Mouse (Mus musculus): Measurements from ENCODE around the gene Myo9b. TPM values are rescaled to one million over a fixed set of nuclear protein-coding genes. Genes with fewer than 3 reads are reported as not detected.

Myo9b gene
- polyA plus RNA-seq, 1 experiment from 2014 or later, result 24.0 TPM

DNA sequence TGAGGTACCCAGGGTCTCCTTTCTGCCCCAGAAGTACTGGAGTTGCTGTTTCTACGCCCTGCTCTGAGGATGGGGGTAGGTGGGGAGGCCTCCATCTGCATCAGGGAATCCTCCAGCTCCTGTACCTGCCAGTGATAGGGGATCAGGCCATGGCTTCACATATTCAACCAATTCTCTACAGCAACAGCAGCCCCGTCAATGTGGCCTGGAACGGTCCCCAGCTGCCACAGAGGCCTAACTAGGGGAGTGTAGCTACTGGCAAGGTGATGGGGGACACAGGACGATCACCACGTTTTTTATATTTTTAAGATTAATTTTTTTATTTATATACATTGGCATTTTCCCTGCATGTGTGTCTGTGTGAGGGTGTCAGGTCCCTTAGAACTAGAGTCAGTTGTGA, 119.9 kb downstream of the Myo9b start:
- H3K27ac ChIP-seq (replicated peaks), result no peak overlapping the region
- no peak for ATAC-seq (ENCODE audit: insufficient number of reproducible peaks, low FRiP score, low TSS enrichment, low read depth)
- H3K4me2 ChIP-seq (replicated peaks), result no peak overlapping the region
- peaks cover 8% of the 10 kb centered on the region for H3K4me1 ChIP-seq
- no peak overlapping the region for H3K4me3 ChIP-seq (replicated peaks)
- H3K27me3 ChIP-seq, result no peaks in the 10 kb centered on the region
- no peak overlapping the region for H3K9ac ChIP-seq
- H3K36me3 ChIP-seq, result no peaks in the 10 kb centered on the region
- WGBS, result 75% methylated on average over 5 of the region's 5 CpGs
- H3K9me3 ChIP-seq (replicated peaks), result no peaks in the 10 kb centered on the region

DNA sequence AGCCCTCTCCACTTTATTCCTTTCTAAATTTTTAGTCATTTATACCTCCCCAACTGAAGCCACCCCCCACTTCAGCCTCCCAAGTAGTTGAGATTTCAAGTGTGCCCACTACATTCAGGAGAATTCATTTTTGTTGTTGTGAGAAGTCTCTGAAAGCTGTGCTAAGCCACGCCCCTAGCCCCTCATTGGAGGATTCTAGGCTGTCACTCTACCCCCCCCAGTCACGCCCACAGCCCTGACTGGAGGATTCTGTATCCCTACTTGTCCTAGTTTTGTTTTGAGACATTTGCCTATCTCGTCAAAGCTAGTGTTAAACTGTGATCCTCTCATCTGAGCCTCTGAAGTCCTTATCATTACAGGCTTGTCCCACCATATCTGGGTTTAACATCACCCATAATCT, 120.4 kb downstream of the Myo9b start:
- Histone ChIP-seq H3K4me3 (replicated peaks) (no peak overlapping the region; the same call in 1 of the 2 replicates), H3K36me3 (no peaks in the 10 kb centered on the region), H3K4me2 (replicated peaks) (0 out of 2 replicates have a peak overlapping the region, but pooled peaks have one; percentile 6), H3K9ac (no peak overlapping the region), H3K27ac (replicated peaks) (no peak overlapping the region), H3K4me1 (peaks cover 13% of the 10 kb centered on the region), H3K27me3 (no peaks in the 10 kb centered on the region), H3K9me3 (replicated peaks) (no peaks in the 10 kb centered on the region)
- no peak for ATAC-seq (ENCODE audit: insufficient number of reproducible peaks, low FRiP score, low TSS enrichment, low read depth)
- 6% methylated on average over 3 of the region's 3 CpGs for WGBS

DNA sequence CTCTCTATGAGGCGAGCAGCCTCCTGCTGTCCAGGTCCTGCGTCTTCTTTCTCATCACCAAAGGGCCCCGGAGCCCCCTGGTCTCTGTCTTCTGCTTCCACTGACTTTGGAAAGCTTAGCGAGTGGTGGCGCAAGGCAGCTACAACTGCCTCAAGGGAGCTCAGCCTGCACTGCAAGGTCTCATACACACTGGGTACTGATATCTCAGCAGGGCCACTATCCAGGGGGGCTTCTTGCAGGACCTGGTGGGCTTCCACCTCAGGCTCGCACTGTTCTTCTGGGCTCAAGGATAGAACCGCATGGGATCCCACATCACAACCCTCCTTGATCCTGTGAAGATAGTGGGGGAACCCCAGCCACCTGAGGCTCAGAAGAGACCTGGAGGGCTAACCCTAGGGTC, 122.0 kb downstream of the Myo9b start:
- 78% methylated on average over 7 of the region's 7 CpGs for WGBS
- Histone ChIP-seq H3K4me2 (replicated peaks) (peak overlapping the region; percentile 12; the same call in 1 of the 2 replicates), H3K27ac (replicated peaks) (no peak overlapping the region)

DNA sequence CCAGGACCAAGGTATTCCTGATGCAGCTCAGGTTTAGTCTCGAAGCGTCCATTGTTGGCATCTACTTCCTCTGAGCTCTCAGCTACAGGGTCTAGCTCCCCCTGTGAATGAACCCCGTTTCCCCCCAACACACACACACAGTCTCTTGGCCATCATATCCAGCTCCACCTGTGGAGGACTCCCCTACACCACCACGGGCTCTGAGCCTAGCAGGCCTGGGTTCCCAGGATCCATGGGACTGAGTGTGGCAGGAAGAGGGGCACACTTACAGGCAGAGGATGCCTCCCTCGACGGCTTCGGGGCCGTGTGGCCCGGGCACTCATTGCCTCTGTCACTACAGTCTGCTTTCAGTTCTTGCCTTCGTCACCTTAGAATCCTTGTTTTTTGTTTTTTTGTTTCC, 122.6 kb downstream of the Myo9b start:
- H3K4me3 ChIP-seq (replicated peaks), result no peak overlapping the region
- no peak for ATAC-seq (ENCODE audit: insufficient number of reproducible peaks, low FRiP score, low TSS enrichment, low read depth)
- peaks cover 16% of the 10 kb centered on the region for H3K36me3 ChIP-seq
- no peak overlapping the region for H3K9ac ChIP-seq
- no peak overlapping the region for H3K27ac ChIP-seq (replicated peaks)
- peak overlapping the region; percentile 12; the same call in 1 of the 2 replicates for H3K4me2 ChIP-seq (replicated peaks)
- H3K27me3 ChIP-seq, result no peaks in the 10 kb centered on the region
- whole genome bisulfite sequencing, result 83% methylated on average over 10 of the region's 10 CpGs
- H3K4me1 ChIP-seq, result peaks cover 13% of the 10 kb centered on the region
- no peaks in the 10 kb centered on the region for H3K9me3 ChIP-seq (replicated peaks)

More for the DNA sequence above, 122.0 kb downstream of the Myo9b start:
- H3K4me1 ChIP-seq, result peaks cover 13% of the 10 kb centered on the region
- H3K9me3 ChIP-seq (replicated peaks), result no peaks in the 10 kb centered on the region
- H3K36me3 ChIP-seq, result peaks cover 11% of the 10 kb centered on the region
- no peak for ATAC-seq (ENCODE audit: insufficient number of reproducible peaks, low FRiP score, low TSS enrichment, low read depth)
- no peaks in the 10 kb centered on the region for H3K27me3 ChIP-seq
- H3K9ac ChIP-seq, result no peak overlapping the region
- no peak overlapping the region for H3K4me3 ChIP-seq (replicated peaks)

GRCm38 (mm10) chr8:71395629-71396028, 123.1 kb downstream of the Myo9b start, which contains the start of gene Ushbp1:
TSS of gene Ushbp1 (minus strand) at chr8:71395802.
- Histone ChIP-seq H3K27me3 (no peaks in the 10 kb centered on the region), H3K9me3 (replicated peaks) (no peaks in the 10 kb centered on the region), H3K4me2 (replicated peaks) (peak within 1 kb of the TSS; percentile 87), H3K4me1 (peaks cover 13% of the 10 kb centered on the region), H3K9ac (peak within 1 kb of the TSS; percentile 76; the same call in 1 of the 2 replicates), H3K36me3 (peaks cover 20% of the 10 kb centered on the region), H3K4me3 (replicated peaks) (peak within 1 kb of the TSS; percentile 82), H3K27ac (replicated peaks) (peak within 1 kb of the TSS; percentile 59)
- ATAC-seq (ENCODE audit: insufficient number of reproducible peaks, low FRiP score, low TSS enrichment, low read depth), result no peak
- 90% methylated on average over 9 of the region's 9 CpGs for whole genome bisulfite sequencing

- Histone ChIP-seq H3K4me3 (replicated peaks) (peak within 1 kb of the TSS; percentile 82), H3K27me3 (no peaks in the 10 kb centered on the region), H3K9me3 (replicated peaks) (no peaks in the 10 kb centered on the region), H3K27ac (replicated peaks) (peak within 1 kb of the TSS; percentile 59), H3K4me2 (replicated peaks) (peak within 1 kb of the TSS; percentile 87), H3K4me1 (peaks cover 13% of the 10 kb centered on the region), H3K36me3 (peaks cover 24% of the 10 kb centered on the region), H3K9ac (peak within 1 kb of the TSS; percentile 76)
- ATAC-seq (ENCODE audit: insufficient number of reproducible peaks, low FRiP score, low TSS enrichment, low read depth), result peak; percentile 93
- under 1% methylated on average over 34 of the region's 34 CpGs for WGBS
These were observed 124.3 kb downstream of the Myo9b start, which contains the start of gene Babam1 for GRCm38 (mm10) chr8:71396639-71397305. TSS of gene Babam1 (plus strand) at chr8:71396861.

DNA sequence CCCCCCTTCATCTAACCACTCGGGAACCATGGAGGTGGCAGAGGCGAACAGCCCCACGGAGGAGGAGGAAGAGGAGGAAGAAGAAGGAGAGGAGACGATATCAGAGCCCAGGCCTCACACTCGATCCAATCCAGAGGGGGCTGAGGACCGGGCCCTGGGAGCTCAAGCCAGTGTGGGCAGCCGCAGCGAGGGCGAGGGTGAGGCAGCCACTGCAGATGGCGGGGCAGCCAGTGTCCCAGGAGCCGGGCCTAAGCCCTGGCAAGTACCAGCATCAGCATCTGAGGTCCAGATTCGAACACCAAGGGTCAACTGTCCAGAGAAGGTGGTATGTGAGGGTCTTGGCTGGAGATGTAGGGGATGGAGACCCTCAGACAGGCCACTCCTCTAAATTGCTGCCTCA, 125.2 kb downstream of the Myo9b start:
- Histone ChIP-seq H3K27me3 (no peaks in the 10 kb centered on the region), H3K9ac (no peak overlapping the region), H3K4me1 (peaks cover 13% of the 10 kb centered on the region), H3K4me2 (replicated peaks) (peak overlapping the region; percentile 87), H3K9me3 (replicated peaks) (no peaks in the 10 kb centered on the region), H3K4me3 (replicated peaks) (peak overlapping the region; percentile 82), H3K27ac (replicated peaks) (no peak overlapping the region), H3K36me3 (peaks cover 24% of the 10 kb centered on the region)
- no peak for ATAC-seq (ENCODE audit: insufficient number of reproducible peaks, low FRiP score, low TSS enrichment, low read depth)
- WGBS, result 80% methylated on average over 12 of the region's 12 CpGs

DNA sequence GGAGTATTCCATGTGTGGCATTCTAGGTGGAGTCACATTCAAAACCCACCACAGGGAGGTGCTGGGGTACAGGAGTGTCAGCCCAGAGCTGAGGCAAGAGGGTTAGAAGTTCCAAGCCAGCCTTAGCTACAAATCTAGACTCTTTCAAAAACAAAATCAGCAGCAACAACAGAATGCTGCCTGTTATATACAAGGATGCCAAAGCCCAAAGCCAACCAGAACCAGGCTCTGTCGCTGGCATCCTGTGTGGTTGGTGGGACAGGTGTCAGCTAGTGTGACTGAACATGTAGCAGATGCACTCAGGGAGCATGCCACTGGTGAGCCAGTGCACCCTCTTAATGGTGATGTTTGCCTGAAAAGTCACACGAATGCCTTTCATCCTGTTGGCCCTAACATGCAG, 128.3 kb downstream of the Myo9b start:
- Histone ChIP-seq H3K4me2 (replicated peaks) (no peak overlapping the region), H3K27me3 (no peaks in the 10 kb centered on the region)
- WGBS, result 91% methylated on average over 2 of the region's 2 CpGs

GRCm38 (mm10) chr8:71401454-71401853, 128.9 kb downstream of the Myo9b start:
- no peaks in the 10 kb centered on the region for H3K27me3 ChIP-seq
- H3K4me1 ChIP-seq, result peaks cover 21% of the 10 kb centered on the region
- no peak for ATAC-seq (ENCODE audit: insufficient number of reproducible peaks, low FRiP score, low TSS enrichment, low read depth)
- no peak overlapping the region for H3K4me3 ChIP-seq (replicated peaks)
- no peak overlapping the region for H3K27ac ChIP-seq (replicated peaks)
- no peak overlapping the region for H3K4me2 ChIP-seq (replicated peaks)
- H3K9me3 ChIP-seq (replicated peaks), result no peaks in the 10 kb centered on the region
- peaks cover 30% of the 10 kb centered on the region for H3K36me3 ChIP-seq
- H3K9ac ChIP-seq, result no peak overlapping the region

More for the DNA sequence above, 128.3 kb downstream of the Myo9b start:
- ATAC-seq (ENCODE audit: insufficient number of reproducible peaks, low FRiP score, low TSS enrichment, low read depth), result no peak
- H3K4me1 ChIP-seq, result peaks cover 18% of the 10 kb centered on the region
- H3K4me3 ChIP-seq (replicated peaks), result no peak overlapping the region
- H3K27ac ChIP-seq (replicated peaks), result no peak overlapping the region
- H3K36me3 ChIP-seq, result peaks cover 30% of the 10 kb centered on the region
- no peak overlapping the region for H3K9ac ChIP-seq
- H3K9me3 ChIP-seq (replicated peaks), result no peaks in the 10 kb centered on the region

DNA sequence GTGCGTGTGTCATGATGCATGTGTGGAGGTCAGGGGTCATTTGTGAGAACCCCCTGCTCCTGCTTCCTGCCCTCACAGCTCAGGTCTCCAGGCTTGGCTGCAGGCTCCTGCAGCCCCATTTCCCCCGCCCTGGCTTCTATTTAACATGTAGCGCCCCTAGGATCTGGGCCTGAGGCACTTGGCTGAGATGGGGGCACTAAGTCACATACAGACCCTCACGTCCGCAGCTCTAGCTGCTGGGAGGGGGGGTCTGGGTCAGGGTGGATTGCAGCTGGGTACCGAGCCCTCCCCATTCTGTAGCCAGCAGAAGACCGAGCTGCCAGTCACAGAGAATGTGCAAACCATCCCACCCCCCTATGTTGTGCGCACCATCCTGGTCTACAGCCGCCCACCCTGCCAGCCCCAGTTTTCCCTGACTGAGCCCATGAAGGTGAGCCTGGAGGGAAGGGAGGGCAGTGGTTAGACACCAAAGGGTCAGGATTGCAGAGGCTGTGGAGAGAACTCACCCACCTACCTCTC, 130.0 kb downstream of the Myo9b start:
- Histone ChIP-seq H3K4me2 (replicated peaks) (no peak overlapping the region), H3K9ac (no peak overlapping the region), H3K36me3 (peaks cover 31% of the 10 kb centered on the region), H3K9me3 (replicated peaks) (no peaks in the 10 kb centered on the region), H3K27ac (replicated peaks) (no peak overlapping the region), H3K4me3 (replicated peaks) (no peak overlapping the region), H3K4me1 (peaks cover 25% of the 10 kb centered on the region), H3K27me3 (no peaks in the 10 kb centered on the region)
- no peak for ATAC-seq (ENCODE audit: insufficient number of reproducible peaks, low FRiP score, low TSS enrichment, low read depth)
- 84% methylated on average over 9 of the region's 9 CpGs for WGBS

GRCm38 (mm10) chr8:71403107-71403885, 130.8 kb downstream of the Myo9b start:
- Histone ChIP-seq H3K4me3 (replicated peaks) (no peak overlapping the region), H3K4me2 (replicated peaks) (no peak overlapping the region), H3K27ac (replicated peaks) (no peak overlapping the region), H3K9me3 (replicated peaks) (no peaks in the 10 kb centered on the region), H3K36me3 (peaks cover 35% of the 10 kb centered on the region), H3K9ac (no peak overlapping the region), H3K27me3 (no peaks in the 10 kb centered on the region), H3K4me1 (peaks cover 24% of the 10 kb centered on the region)
- ATAC-seq (ENCODE audit: insufficient number of reproducible peaks, low FRiP score, low TSS enrichment, low read depth), result no peak
- 87% methylated on average over 6 of the region's 6 CpGs for WGBS

All from embryonic facial prominence, embryonic 15.5 days (tissue).